Mouse (Mus musculus): ENCODE measurements around the gene Rprd2.

GRCm38 (mm10) chr3:95785501-95785900 lies 33.2 kb downstream of the Rprd2 start:
- TF ChIP-seq CTCF (conservative IDR thresholded peaks at IDR 0.05; ENCODE audit: low read length) (no peak), POU5F1 (IDR thresholded peaks at IDR 0.05; ENCODE audit: borderline replicate concordance, low read length) (no peak)

Measured in E14TG2a.4 (cell line).